Mouse (Mus musculus): ENCODE results near the gene Gars.

- TF ChIP-seq CTCF (IDR thresholded peaks at IDR 0.05; ENCODE audit: low read depth) (no peak), EP300 (optimal IDR thresholded peaks at IDR 0.05) (no peak)
Measured at GRCm38 (mm10) chr6:55093431-55094146, 55.8 kb downstream of the Gars start.
